ENCODE assay signal across 7 mouse cellular contexts in genomic region chr2:167502554-167503252, GRCm38 (mm10). TPM values are rescaled to one million over a fixed set of nuclear protein-coding genes. Genes with fewer than 3 reads are reported as not detected.
DNase-seq lines count a peak whose midpoint lies in the region; ATAC-seq lines count a peak whose summit lies in the region.

No protein-coding gene starts in this region.

- peak overlapping the region; percentile 83 for H3K27ac ChIP-seq in lung, embryonic 16.5 days (ENCODE audit: low read length)
- peak overlapping the region; percentile 84 for H3K27ac ChIP-seq in embryonic facial prominence, embryonic 12.5 days
- peak overlapping the region; percentile 49; the same call in 1 of the 2 replicates for H3K27ac ChIP-seq in hindbrain, embryonic 16.5 days (ENCODE audit: low read depth, low read length)
- H3K27ac ChIP-seq in midbrain, embryonic 13.5 days, result peak overlapping the region; percentile 30; the same call in 1 of the 2 replicates

- peak overlapping the region; percentile 71 for H3K4me2 ChIP-seq in lung, embryonic 16.5 days (ENCODE audit: low read depth, low read length)
- peak overlapping the region; percentile 93 for H3K4me2 ChIP-seq in embryonic facial prominence, embryonic 12.5 days (replicated peaks)
- H3K4me2 ChIP-seq in hindbrain, embryonic 16.5 days (ENCODE audit: low read length), result peak overlapping the region; percentile 79
- H3K4me2 ChIP-seq in midbrain, embryonic 13.5 days (replicated peaks), result peak overlapping the region; percentile 96

- H3K4me3 ChIP-seq in lung, embryonic 16.5 days (ENCODE audit: low read length), result peak overlapping the region; percentile 91
- peak overlapping the region; percentile 96 for H3K4me3 ChIP-seq in embryonic facial prominence, embryonic 12.5 days
- peak overlapping the region; percentile 96 for H3K4me3 ChIP-seq in hindbrain, embryonic 16.5 days (ENCODE audit: low read length)
- H3K4me3 ChIP-seq in midbrain, embryonic 13.5 days (replicated peaks), result peak overlapping the region; percentile 96

- H3K9ac ChIP-seq in lung, embryonic 16.5 days (ENCODE audit: low read length), result peak overlapping the region; percentile 93
- H3K9ac ChIP-seq in embryonic facial prominence, embryonic 12.5 days, result peak overlapping the region; percentile 96; the same call in 1 of the 2 replicates
- peak overlapping the region; percentile 96; the same call in 1 of the 2 replicates for H3K9ac ChIP-seq in hindbrain, embryonic 16.5 days (ENCODE audit: low read depth, low read length)
- H3K9ac ChIP-seq in midbrain, embryonic 13.5 days (replicated peaks), result peak overlapping the region; percentile 98; the same call in 1 of the 2 replicates

- H3K36me3 ChIP-seq in lung, embryonic 16.5 days (ENCODE audit: control insufficient read depth, insufficient read depth, low read length), result 0 out of 2 replicates have a peak, but pooled peaks cover 2% of the 10 kb centered on the region
- peaks cover 10% of the 10 kb centered on the region for H3K36me3 ChIP-seq in embryonic facial prominence, embryonic 12.5 days
- peaks cover 5% of the 10 kb centered on the region; the same call in 1 of the 2 replicates for H3K36me3 ChIP-seq in hindbrain, embryonic 16.5 days (ENCODE audit: control insufficient read depth, insufficient read depth, low read length)
- H3K36me3 ChIP-seq in midbrain, embryonic 13.5 days, result peaks cover 12% of the 10 kb centered on the region

- H3K27me3 ChIP-seq in lung, embryonic 16.5 days (ENCODE audit: control insufficient read depth, insufficient read depth, low read depth, low read length), result no peaks in the 10 kb centered on the region
- no peaks in the 10 kb centered on the region for H3K27me3 ChIP-seq in embryonic facial prominence, embryonic 12.5 days
- no peaks in the 10 kb centered on the region for H3K27me3 ChIP-seq in hindbrain, embryonic 16.5 days (replicated peaks; ENCODE audit: control insufficient read depth, insufficient read depth, low read length)
- no peaks in the 10 kb centered on the region for H3K27me3 ChIP-seq in midbrain, embryonic 13.5 days

- ATAC-seq in lung, embryonic 16.5 days (ENCODE audit: low read depth), result no peak
- ATAC-seq in embryonic facial prominence, embryonic 12.5 days (ENCODE audit: insufficient number of reproducible peaks, insufficient read depth, low FRiP score, low TSS enrichment), result peak; percentile 3; the same call in 1 of the 2 replicates
- peak; percentile 60 for ATAC-seq in hindbrain, embryonic 16.5 days
- peak; percentile 21 for ATAC-seq in midbrain, embryonic 13.5 days

- WGBS in lung, embryonic 16.5 days, result 38% methylated on average over 13 of the region's 13 CpGs
- 49% methylated on average over 13 of the region's 13 CpGs for WGBS in embryonic facial prominence, embryonic 12.5 days
- 53% methylated on average over 13 of the region's 13 CpGs for whole genome bisulfite sequencing in hindbrain, embryonic 16.5 days
- 51% methylated on average over 13 of the region's 13 CpGs for WGBS in midbrain, embryonic 13.5 days

- peaks cover 32% of the 10 kb centered on the region for H3K4me1 ChIP-seq in lung, embryonic 16.5 days (replicated peaks; ENCODE audit: control insufficient read depth, insufficient read depth, low read length)
- peaks cover 26% of the 10 kb centered on the region for H3K4me1 ChIP-seq in embryonic facial prominence, embryonic 12.5 days
- peaks cover 28% of the 10 kb centered on the region for H3K4me1 ChIP-seq in hindbrain, embryonic 16.5 days (ENCODE audit: control insufficient read depth, insufficient read depth, low read depth, low read length)
- peaks cover 36% of the 10 kb centered on the region for H3K4me1 ChIP-seq in midbrain, embryonic 13.5 days (replicated peaks)

- DNase-seq in lung, postnatal 14 days, result no peak
- no peak for DNase-seq in layer of hippocampus, postnatal 25 days (ENCODE audit: extremely low spot score in 1 of 2, low spot score in 1 of 2)
- DNase-seq in right cerebral cortex, postnatal 4 days, result no peak

- H3K9me3 ChIP-seq in lung, embryonic 16.5 days (ENCODE audit: control insufficient read depth, low read length), result no peaks in the 10 kb centered on the region
- no peaks in the 10 kb centered on the region for H3K9me3 ChIP-seq in embryonic facial prominence, embryonic 12.5 days
- H3K9me3 ChIP-seq in hindbrain, embryonic 16.5 days (ENCODE audit: control insufficient read depth, low read length), result no peaks in the 10 kb centered on the region
- no peaks in the 10 kb centered on the region for H3K9me3 ChIP-seq in midbrain, embryonic 13.5 days

RNA-seq across cellular contexts. Expression of gene Spata2, which starts 10.0 kb away (rescaled TPM):
- polyA plus RNA-seq in lung, embryonic 16.5 days (2015; fragmentation: Nextera tagmentation; extraction: Ambion mirVana), result 14.8 and 16.2 TPM in 2 replicates
- polyA plus RNA-seq in embryonic facial prominence, embryonic 12.5 days (2016; fragmentation: Nextera tagmentation; extraction: Ambion mirVana), result 14.3 and 16.3 TPM in 2 replicates
- 30.5 and 33.6 TPM in 2 replicates for polyA plus RNA-seq in hindbrain, embryonic 16.5 days (2015; fragmentation: Nextera tagmentation; extraction: Ambion mirVana)
- polyA plus RNA-seq in midbrain, embryonic 13.5 days (2015; fragmentation: Nextera tagmentation; extraction: Ambion mirVana), result 25.1 and 30.2 TPM in 2 replicates
- total RNA-seq in layer of hippocampus, postnatal 25 days (2021), result 10 to 100 TPM; 78.7 to 83.9 TPM

RNA-seq across cellular contexts. Expression of gene Rnf114, which starts 10.3 kb away (rescaled TPM):
- polyA plus RNA-seq in lung, embryonic 16.5 days (2015; fragmentation: Nextera tagmentation; extraction: Ambion mirVana), result 101 and 113 TPM in 2 replicates
- polyA plus RNA-seq in embryonic facial prominence, embryonic 12.5 days (2016; fragmentation: Nextera tagmentation; extraction: Ambion mirVana), result 94.4 and 96.9 TPM in 2 replicates
- 112 and 115 TPM in 2 replicates for polyA plus RNA-seq in hindbrain, embryonic 16.5 days (2015; fragmentation: Nextera tagmentation; extraction: Ambion mirVana)
- 154 and 165 TPM in 2 replicates for polyA plus RNA-seq in midbrain, embryonic 13.5 days (2015; fragmentation: Nextera tagmentation; extraction: Ambion mirVana)
- total RNA-seq in layer of hippocampus, postnatal 25 days (2021), result 10 to 100 TPM; 51.1 to 53.1 TPM

RNA-seq across cellular contexts. Expression of gene Snai1, which starts 35.3 kb away (rescaled TPM):
- polyA plus RNA-seq in lung, embryonic 16.5 days (2015; fragmentation: Nextera tagmentation; extraction: Ambion mirVana), result 120 and 130 TPM in 2 replicates
- polyA plus RNA-seq in embryonic facial prominence, embryonic 12.5 days (2016; fragmentation: Nextera tagmentation; extraction: Ambion mirVana), result 76.3 and 83.4 TPM in 2 replicates
- 4.5 and 8.4 TPM in 2 replicates for polyA plus RNA-seq in hindbrain, embryonic 16.5 days (2015; fragmentation: Nextera tagmentation; extraction: Ambion mirVana)
- polyA plus RNA-seq in midbrain, embryonic 13.5 days (2015; fragmentation: Nextera tagmentation; extraction: Ambion mirVana), result 5.4 and 5.8 TPM in 2 replicates
- under 1 TPM; 0.27 to 0.75 TPM for total RNA-seq in layer of hippocampus, postnatal 25 days (2021)

Comparison
In these comparisons a context has a peak if more than half of its experiments do, and no peak if none do; other contexts are left out.
1. H3K27ac ChIP-seq: peak in every context shown above with its lines; median percentile 84 in embryonic facial prominence, embryonic 12.5 days; 83 in lung, embryonic 16.5 days; 49 in hindbrain, embryonic 16.5 days; 30 in midbrain, embryonic 13.5 days.